8 mouse cellular contexts compared by ENCODE assay signal in genomic region chr2:103670276-103670680, GRCm38 (mm10).
DNase-seq lines count a peak whose midpoint lies in the region; ATAC-seq and TF ChIP-seq lines count a peak whose summit lies in the region.

No protein-coding gene starts in this region.

- no peak overlapping the region for H3K9ac ChIP-seq in forebrain, embryonic 15.5 days (replicated peaks)
- peak overlapping the region; percentile 61 for H3K9ac ChIP-seq in heart, embryonic 16.5 days (ENCODE audit: low read length)

- DNase-seq in cerebellum, postnatal 14 days = peak; percentile 77 to 81
- peak; percentile 60 to 74 for DNase-seq in layer of hippocampus, adult 2 months (ENCODE audit: low spot score in 2 of 2)
- DNase-seq in lung, postnatal 25 days (ENCODE audit: low spot score) = peak; percentile 47
- peak; percentile 68 for DNase-seq in telencephalon, adult 2 months (ENCODE audit: low read depth, low spot score)
- no peak for DNase-seq in B cell, adult 2 months

- no peak overlapping the region for H3K4me2 ChIP-seq in forebrain, embryonic 15.5 days (replicated peaks)
- peak overlapping the region; percentile 51 for H3K4me2 ChIP-seq in heart, embryonic 16.5 days (ENCODE audit: low read depth, low read length)

- H3K9me3 ChIP-seq in forebrain, embryonic 15.5 days = no peaks in the 10 kb centered on the region
- H3K9me3 ChIP-seq in heart, embryonic 16.5 days (replicated peaks; ENCODE audit: control insufficient read depth, low read length) = no peaks in the 10 kb centered on the region

- H3K27ac ChIP-seq in forebrain, embryonic 15.5 days (replicated peaks) = peak overlapping the region; percentile 42
- H3K27ac ChIP-seq in heart, embryonic 16.5 days (ENCODE audit: low read length) = peak overlapping the region; percentile 95
- peak overlapping the region; percentile 6; the same call in 1 of the 2 replicates for H3K27ac ChIP-seq in layer of hippocampus, adult 2 months

- H3K4me1 ChIP-seq in forebrain, embryonic 15.5 days = peaks cover 26% of the 10 kb centered on the region
- peaks cover 45% of the 10 kb centered on the region for H3K4me1 ChIP-seq in heart, embryonic 16.5 days (ENCODE audit: control insufficient read depth, insufficient read depth, low read length)

- ATAC-seq in cerebellum, adult (ENCODE audit: insufficient number of reproducible peaks, low FRiP score, low TSS enrichment) = no peak
- peak; percentile 92 for ATAC-seq in forebrain, embryonic 15.5 days (replicated peaks)
- peak; percentile 89 for ATAC-seq in heart, embryonic 16.5 days (replicated peaks; ENCODE audit: extremely low read depth, insufficient read depth, low FRiP score)

- no peak overlapping the region for H3K4me3 ChIP-seq in forebrain, embryonic 15.5 days
- H3K4me3 ChIP-seq in heart, embryonic 16.5 days (ENCODE audit: low read length) = 0 out of 2 replicates have a peak overlapping the region, but pooled peaks have one; percentile 5
- H3K4me3 ChIP-seq in layer of hippocampus, adult 2 months = no peak overlapping the region

- 17% methylated on average over 3 of the region's 3 CpGs for WGBS in forebrain, embryonic 15.5 days
- 18% methylated on average over 3 of the region's 3 CpGs for WGBS in heart, embryonic 16.5 days

- no peaks in the 10 kb centered on the region for H3K27me3 ChIP-seq in forebrain, embryonic 15.5 days
- no peaks in the 10 kb centered on the region for H3K27me3 ChIP-seq in heart, embryonic 16.5 days (ENCODE audit: control insufficient read depth, insufficient read depth, low read length)

- no peak for TF ChIP-seq CTCF in layer of hippocampus, adult 2 months (conservative IDR thresholded peaks at IDR 0.05)

- no peaks in the 10 kb centered on the region for H3K36me3 ChIP-seq in forebrain, embryonic 15.5 days
- no peaks in the 10 kb centered on the region for H3K36me3 ChIP-seq in heart, embryonic 16.5 days (ENCODE audit: control insufficient read depth, insufficient read depth)

Comparison
In these comparisons a context has a peak if more than half of its experiments do, and no peak if none do; other contexts are left out.
1. DNase-seq: peak in cerebellum, postnatal 14 days (2 of 2), layer of hippocampus, adult 2 months (2 of 2), lung, postnatal 25 days (single experiment) and telencephalon, adult 2 months (single experiment); none in B cell, adult 2 months (0 of 2).
2. H3K27ac ChIP-seq: peak in every context shown above with its lines; median percentile 95 in heart, embryonic 16.5 days; 42 in forebrain, embryonic 15.5 days; 6 in layer of hippocampus, adult 2 months.